Mouse (Mus musculus) kidney, embryonic 15.5 days (tissue): ENCODE data around the gene Rpl10. TPM values are rescaled to one million over a fixed set of nuclear protein-coding genes. Genes with fewer than 3 reads are reported as not detected.
A peak's percentile ranks its signal among the peaks of the same experiment; 100 is the strongest.

ENCODE experiments used
- ATAC-seq: fragments of 200-750 bp; cut with Nextera tagmentation; replicated peaks from 2 replicates; pipeline ENCODE4 v1.8.0; 2017; ENCODE audit warnings: moderate TSS enrichment; ENCODE audit not compliant: low FRiP score
- H3K27ac ChIP-seq: fragments of 300-500 bp; sonication (generic); 2 replicates; pipeline ENCODE4 v1.5.1; 2015; ENCODE audit warnings: mild to moderate bottlenecking, inconsistent platforms
- H3K27me3 ChIP-seq: fragments of 300-500 bp; sonication (generic); 2 replicates; pipeline ENCODE4 v1.6.1; 2015; ENCODE audit warnings: inconsistent platforms
- H3K36me3 ChIP-seq: fragments of 300-500 bp; sonication (generic); 2 replicates; pipeline ENCODE4 v1.6.1; 2015; ENCODE audit warnings: inconsistent platforms
- H3K4me1 ChIP-seq: fragments of 300-500 bp; sonication (generic); 2 replicates; pipeline ENCODE4 v1.6.1; 2015; ENCODE audit warnings: inconsistent platforms
- H3K4me2 ChIP-seq: fragments of 300-500 bp; sonication (generic); 2 replicates; pipeline ENCODE4 v1.6.1; 2015; ENCODE audit warnings: moderate library complexity, mild to moderate bottlenecking, inconsistent platforms
- H3K4me3 ChIP-seq: fragments of 300-500 bp; sonication (generic); replicated peaks from 2 replicates; pipeline ENCODE4 v1.5.1; 2015; ENCODE audit warnings: mild to moderate bottlenecking, inconsistent platforms
- H3K9ac ChIP-seq: fragments of 300-500 bp; sonication (generic); 2 replicates; pipeline ENCODE4 v1.6.1; 2015; ENCODE audit warnings: mild to moderate bottlenecking, inconsistent platforms
- H3K9me3 ChIP-seq: fragments of 300-500 bp; sonication (generic); replicated peaks from 2 replicates; pipeline ENCODE4 v1.6.1; 2016; ENCODE audit warnings: inconsistent platforms
- WGBS: fragments of 180-500 bp; shearing (Covaris S2); methylation state at CpG from one replicate; pipeline ENCODE4 v1.1.7; 2015; ENCODE audit warnings: mixed read lengths; 5-methylcytosine and 5-hydroxymethylcytosine counted together
- polyA plus RNA-seq: library from polyadenylated mRNA; unstranded; fragments of >200 nt; fragmentation: Nextera tagmentation; extraction: Ambion mirVana; gene quantifications from 2 replicates; pipeline ENCODE4 v1.2.1, GENCODE M21; 2015

Gene Rpl10
- polyA plus RNA-seq, 1 experiment from 2014 or later = 796 TPM

- H3K36me3 ChIP-seq = no peaks in the 10 kb centered on the region; the same call in 1 of the 2 replicates
- H3K9me3 ChIP-seq = no peaks in the 10 kb centered on the region
- peak overlapping the region; percentile 70 for H3K4me2 ChIP-seq
- peak overlapping the region; percentile 47 for H3K4me3 ChIP-seq
- 15% methylated on average over 3 of the region's 3 CpGs for WGBS
- 0 out of 2 replicates have a peak, but pooled peaks cover 11% of the 10 kb centered on the region for H3K4me1 ChIP-seq
- no peaks in the 10 kb centered on the region for H3K27me3 ChIP-seq
- 0 out of 2 replicates have a peak, but pooled peaks have one; percentile 1 for ATAC-seq
- H3K27ac ChIP-seq = peak overlapping the region; percentile 71
- no peak overlapping the region for H3K9ac ChIP-seq
Measured at GRCm38 (mm10) chrX:74248651-74249050, 22.0 kb upstream of the Rpl10 start.

- WGBS = 15% methylated on average over 38 of the region's 38 CpGs
- Histone ChIP-seq H3K36me3 (no peaks in the 10 kb centered on the region), H3K27me3 (no peaks in the 10 kb centered on the region)
Measured at GRCm38 (mm10) chrX:74249615-74250014, 21.0 kb upstream of the Rpl10 start, which contains the start of gene Flna. Flna (minus strand) TSS chrX:74249820.

GRCm38 (mm10) chrX:74254153-74254887, 16.3 kb upstream of the Rpl10 start, which contains the start of gene Emd:
Emd (plus strand) TSS chrX:74254687.
- ATAC-seq = peak; percentile 98
- 28% methylated on average over 39 of the region's 39 CpGs for WGBS

More at GRCm38 (mm10) chrX:74249615-74250014, 21.0 kb upstream of the Rpl10 start, which contains the start of gene Flna:
- Histone ChIP-seq H3K4me2 (peak within 1 kb of the TSS; percentile 70), H3K4me1 (0 out of 2 replicates have a peak, but pooled peaks cover 7% of the 10 kb centered on the region), H3K27ac (peak within 1 kb of the TSS; percentile 71), H3K9me3 (no peaks in the 10 kb centered on the region), H3K4me3 (peak within 1 kb of the TSS; percentile 47), H3K9ac (peak within 1 kb of the TSS; percentile 48)
- ATAC-seq = no peak

GRCm38 (mm10) chrX:74254888-74255565, 15.6 kb upstream of the Rpl10 start:
- Histone ChIP-seq H3K4me3 (peak overlapping the region; percentile 60), H3K4me1 (peaks cover 5% of the 10 kb centered on the region), H3K4me2 (peak overlapping the region; percentile 63), H3K9me3 (no peaks in the 10 kb centered on the region), H3K36me3 (peaks cover 30% of the 10 kb centered on the region), H3K9ac (peak overlapping the region; percentile 74), H3K27me3 (no peaks in the 10 kb centered on the region), H3K27ac (peak overlapping the region; percentile 94)
- WGBS = 21% methylated on average over 31 of the region's 31 CpGs
- ATAC-seq = peak; percentile 77

More at GRCm38 (mm10) chrX:74254153-74254887, 16.3 kb upstream of the Rpl10 start, which contains the start of gene Emd:
- peaks cover 6% of the 10 kb centered on the region for H3K4me1 ChIP-seq
- H3K9ac ChIP-seq = peak within 1 kb of the TSS; percentile 74
- H3K27me3 ChIP-seq = no peaks in the 10 kb centered on the region
- peak within 1 kb of the TSS; percentile 63 for H3K4me2 ChIP-seq
- peaks cover 27% of the 10 kb centered on the region for H3K36me3 ChIP-seq
- H3K27ac ChIP-seq = peak within 1 kb of the TSS; percentile 94
- peak within 1 kb of the TSS; percentile 60 for H3K4me3 ChIP-seq
- no peaks in the 10 kb centered on the region for H3K9me3 ChIP-seq

- Histone ChIP-seq H3K4me3 (no peak overlapping the region), H3K27ac (no peak overlapping the region), H3K27me3 (no peaks in the 10 kb centered on the region), H3K4me1 (peaks cover 5% of the 10 kb centered on the region), H3K9ac (no peak overlapping the region), H3K9me3 (no peaks in the 10 kb centered on the region), H3K4me2 (no peak overlapping the region), H3K36me3 (peaks cover 33% of the 10 kb centered on the region)
- ATAC-seq = no peak
- WGBS = 94% methylated on average over 3 of the region's 3 CpGs
Measured at GRCm38 (mm10) chrX:74257746-74258145, 12.9 kb upstream of the Rpl10 start.

GRCm38 (mm10) chrX:74269736-74270061, 913 bp upstream of the Rpl10 start:
- peak; percentile 44 for ATAC-seq
- Histone ChIP-seq H3K27me3 (no peaks in the 10 kb centered on the region), H3K9ac (peak overlapping the region; percentile 45; the same call in 1 of the 2 replicates), H3K9me3 (no peaks in the 10 kb centered on the region), H3K4me1 (0 out of 2 replicates have a peak, but pooled peaks cover 4% of the 10 kb centered on the region), H3K4me2 (peak overlapping the region; percentile 56), H3K27ac (peak overlapping the region; percentile 96), H3K4me3 (peak overlapping the region; percentile 61), H3K36me3 (0 out of 2 replicates have a peak, but pooled peaks cover 14% of the 10 kb centered on the region)
- 27% methylated on average over 3 of the region's 3 CpGs for WGBS

GRCm38 (mm10) chrX:74270902-74271551, 415 bp downstream of the Rpl10 start:
- Histone ChIP-seq H3K27ac (peak overlapping the region; percentile 79), H3K4me3 (peak overlapping the region; percentile 61), H3K36me3 (0 out of 2 replicates have a peak, but pooled peaks cover 14% of the 10 kb centered on the region), H3K9ac (peak overlapping the region; percentile 70), H3K27me3 (no peaks in the 10 kb centered on the region), H3K4me2 (peak overlapping the region; percentile 56), H3K9me3 (no peaks in the 10 kb centered on the region), H3K4me1 (0 out of 2 replicates have a peak, but pooled peaks cover 4% of the 10 kb centered on the region)
- 19% methylated on average over 27 of the region's 27 CpGs for WGBS
- ATAC-seq = no peak

- 0 out of 2 replicates have a peak, but pooled peaks cover 14% of the 10 kb centered on the region for H3K36me3 ChIP-seq
- ATAC-seq = no peak
- no peak overlapping the region for H3K4me2 ChIP-seq
- no peak overlapping the region for H3K9ac ChIP-seq
- 36% methylated on average over 10 of the region's 10 CpGs for WGBS
- no peaks in the 10 kb centered on the region for H3K27me3 ChIP-seq
- 0 out of 2 replicates have a peak, but pooled peaks cover 4% of the 10 kb centered on the region for H3K4me1 ChIP-seq
- H3K4me3 ChIP-seq = no peak overlapping the region
- H3K27ac ChIP-seq = peak overlapping the region; percentile 27; the same call in 1 of the 2 replicates
- no peaks in the 10 kb centered on the region for H3K9me3 ChIP-seq
Measured at GRCm38 (mm10) chrX:74273422-74274322, 3.1 kb downstream of the Rpl10 start.

GRCm38 (mm10) chrX:74277916-74278315, 7.3 kb downstream of the Rpl10 start:
- whole genome bisulfite sequencing = 71% methylated on average over 8 of the region's 8 CpGs
- Histone ChIP-seq H3K36me3 (0 out of 2 replicates have a peak, but pooled peaks cover 5% of the 10 kb centered on the region), H3K4me1 (0 out of 2 replicates have a peak, but pooled peaks cover 6% of the 10 kb centered on the region), H3K4me3 (no peak overlapping the region), H3K9ac (no peak overlapping the region), H3K9me3 (no peaks in the 10 kb centered on the region), H3K4me2 (no peak overlapping the region), H3K27ac (no peak overlapping the region), H3K27me3 (no peaks in the 10 kb centered on the region)
- no peak for ATAC-seq

GRCm38 (mm10) chrX:74281041-74281731, 10.6 kb downstream of the Rpl10 start:
- peak; percentile 2; the same call in 1 of the 2 replicates for ATAC-seq
- Histone ChIP-seq H3K4me3 (peak overlapping the region; percentile 62), H3K9ac (peak overlapping the region; percentile 64), H3K4me2 (peak overlapping the region; percentile 70), H3K36me3 (no peaks in the 10 kb centered on the region), H3K9me3 (no peaks in the 10 kb centered on the region), H3K27ac (peak overlapping the region; percentile 80), H3K4me1 (peaks cover 15% of the 10 kb centered on the region), H3K27me3 (no peaks in the 10 kb centered on the region)
- WGBS = 16% methylated on average over 13 of the region's 14 CpGs
